Mouse (Mus musculus) myocyte (in vitro differentiated cells): ENCODE results near the gene Trim41.

ENCODE experiments used
- E2F4 ChIP-seq: IDR thresholded peaks from one replicate; pipeline ENCODE4 v1.6.1; 2011; ENCODE audit warnings: mild to moderate bottlenecking, control low read depth, moderate library complexity; ENCODE audit not compliant: insufficient read depth
- MAX ChIP-seq: IDR thresholded peaks from one replicate; pipeline ENCODE4 v1.6.1; 2011; ENCODE audit warnings: low read depth, mild to moderate bottlenecking, control low read depth
- POLR2A ChIP-seq: IDR thresholded peaks from one replicate; pipeline ENCODE4 v1.6.1; 2011; ENCODE audit warnings: low read depth, mild to moderate bottlenecking, control low read depth, moderate library complexity; ENCODE audit not compliant: insufficient read length
- POLR2AphosphoS2 ChIP-seq: IDR thresholded peaks from one replicate; pipeline ENCODE4 v1.6.1; 2011; ENCODE audit warnings: low read depth, control low read depth; ENCODE audit not compliant: insufficient read length
- SRF ChIP-seq: IDR thresholded peaks from one replicate; pipeline ENCODE4 v1.6.1; 2011; ENCODE audit warnings: low read depth; ENCODE audit not compliant: control insufficient read depth, insufficient read length
- TCF12 ChIP-seq: IDR thresholded peaks from one replicate; pipeline ENCODE4 v1.6.1; 2011; ENCODE audit warnings: mild to moderate bottlenecking, control low read depth; ENCODE audit not compliant: poor library complexity, insufficient read depth, severe bottlenecking
- TCF3 ChIP-seq: IDR thresholded peaks from one replicate; pipeline ENCODE4 v1.6.1; 2011; ENCODE audit warnings: low read depth, control low read depth; ENCODE audit not compliant: insufficient read length
- USF1 ChIP-seq: IDR thresholded peaks from one replicate; pipeline ENCODE4 v1.6.1; 2011; ENCODE audit warnings: low read depth, mild to moderate bottlenecking, control low read depth, moderate library complexity

GRCm38 (mm10) chr11:48808304-48808646 is 8.9 kb downstream of the Trim41 start:
- TF ChIP-seq MAX: no peak
- TF ChIP-seq TCF12: no peak
- TF ChIP-seq E2F4: no peak
- TF ChIP-seq POLR2A: no peak
- no peak for TF ChIP-seq SRF
- no peak for TF ChIP-seq TCF3
- TF ChIP-seq USF1: no peak
- TF ChIP-seq POLR2AphosphoS2: no peak
